10 mouse cellular contexts compared by ENCODE assay signal in genomic region chr2:20486137-20486788, GRCm38 (mm10).
"Had no signal": no experiment of that assay in that cellular context is flagged by ENCODE, and none has a peak within 500 bp of the region (broad histone marks: within the 10 kb centered on the region; RNA-seq: fewer than 3 reads in every experiment).

No protein-coding gene starts in this region.

- H3K9me3 ChIP-seq: limb, embryonic 13.5 days; neural tube, embryonic 12.5 days had no signal

- H3K4me2 ChIP-seq: limb, embryonic 13.5 days; neural tube, embryonic 12.5 days had no signal

- DNase-seq: left cerebral cortex, postnatal 4 days; lung, adult 18-20 months; midbrain, embryonic 14.5 days; thymus, postnatal 4 days had no signal

- H3K27me3 ChIP-seq: limb, embryonic 13.5 days; neural tube, embryonic 12.5 days had no signal

- H3K9ac ChIP-seq: limb, embryonic 13.5 days; liver, embryonic 14.5 days; neural tube, embryonic 12.5 days had no signal

- H3K36me3 ChIP-seq: limb, embryonic 13.5 days; neural tube, embryonic 12.5 days had no signal

- H3K4me1 ChIP-seq: limb, embryonic 13.5 days; neural tube, embryonic 12.5 days had no signal

- H3K27ac ChIP-seq: kidney, postnatal 0 days; layer of hippocampus, adult 2 months; limb, embryonic 13.5 days; liver, embryonic 14.5 days; neural tube, embryonic 12.5 days; stomach, postnatal 0 days had no signal

- H3K4me3 ChIP-seq: layer of hippocampus, adult 2 months; limb, embryonic 13.5 days; neural tube, embryonic 12.5 days had no signal
